10 mouse cellular contexts compared by ENCODE assay signal in the genomic region with DNA sequence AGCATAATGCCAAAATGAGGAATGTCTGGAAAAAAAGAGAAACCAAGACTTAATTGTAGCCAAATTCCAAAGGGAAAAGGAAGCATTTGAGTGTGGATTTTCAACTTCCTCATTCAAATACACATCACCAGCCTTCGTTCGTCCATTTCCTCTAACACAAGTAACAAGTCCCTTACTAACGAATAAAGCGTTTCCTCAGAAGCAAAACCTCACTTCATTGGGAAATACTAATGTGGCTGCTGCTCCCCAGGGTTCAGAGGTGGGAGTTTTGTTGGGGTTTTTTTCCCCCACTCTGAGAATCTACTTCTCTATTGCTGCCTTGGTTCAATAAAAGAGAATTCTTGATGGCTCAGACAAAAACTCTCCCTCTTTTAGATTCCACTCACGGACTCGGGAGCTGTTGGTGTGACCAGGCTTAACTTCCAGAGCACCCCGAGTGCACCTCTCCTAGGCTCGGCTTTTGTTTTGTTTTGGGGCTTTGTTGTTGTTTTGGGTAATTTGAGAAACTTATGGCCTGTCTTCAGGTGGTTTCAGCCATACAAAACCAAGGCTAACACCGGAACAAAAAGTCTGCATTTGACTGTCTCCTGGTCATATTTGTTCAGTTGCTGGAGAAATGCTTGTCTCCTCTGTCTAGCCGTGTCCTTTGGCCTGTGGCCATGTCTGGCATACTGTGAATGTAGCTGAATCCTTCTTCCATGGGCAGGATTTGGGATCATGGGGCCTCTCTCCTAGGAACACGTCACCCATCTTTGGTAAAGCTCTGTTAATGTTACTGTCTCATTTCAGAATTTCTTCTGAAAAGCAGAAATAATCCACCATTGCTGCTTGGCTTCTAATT.
DNase-seq lines count a peak whose midpoint lies in the region; ATAC-seq and TF ChIP-seq lines count a peak whose summit lies in the region.
"Had no signal": no experiment of that assay in that cellular context is flagged by ENCODE, and none has a peak within 500 bp of the region (broad histone marks: within the 10 kb centered on the region; RNA-seq: fewer than 3 reads in every experiment).

No protein-coding gene starts in this region.

- H3K36me3 ChIP-seq in kidney, adult 2 months (ENCODE audit: control insufficient read depth, insufficient read depth, low read length): no peaks in the 10 kb centered on the region

- TF ChIP-seq CTCF in gastrocnemius, adult 2 months (IDR thresholded peaks at IDR 0.05): no peak
- no peak for TF ChIP-seq CTCF in kidney, adult 2 months (conservative IDR thresholded peaks at IDR 0.05; ENCODE audit: insufficient read depth, insufficient read length, low read depth, low read length)

- peak; percentile 95 for ATAC-seq in granulocyte monocyte progenitor cell, adult 5-6 weeks (replicated peaks; ENCODE audit: poor library complexity, severe bottlenecking)
- ATAC-seq in megakaryocyte progenitor cell, adult 5-6 weeks (replicated peaks; ENCODE audit: poor library complexity): peak; percentile 92

- no peaks in the 10 kb centered on the region for H3K4me1 ChIP-seq in kidney, adult 2 months (ENCODE audit: control insufficient read depth, insufficient read depth, low read length)

- H3K4me3 ChIP-seq in gastrocnemius, adult 2 months: no peak overlapping the region
- H3K4me3 ChIP-seq in kidney, adult 2 months (ENCODE audit: insufficient read depth, low read depth, low read length): no peak overlapping the region

- H3K27ac ChIP-seq in gastrocnemius, adult 2 months: no peak overlapping the region
- H3K27ac ChIP-seq in kidney, adult 2 months (ENCODE audit: insufficient read depth, low read depth, low read length): no peak overlapping the region
- H3K27ac ChIP-seq: macrophage had no signal

- 60% methylated on average over 11 of the region's 11 CpGs for WGBS in kidney, adult 2 months

- TF ChIP-seq POLR2A in kidney, adult 2 months (IDR thresholded peaks at IDR 0.05; ENCODE audit: low read depth, low read length): no peak

- intact Hi-C loops in gastrocnemius, adult 2 months (cut with DNase I): no loop called here

- DNase-seq in gastrocnemius, adult 2 months: peak; percentile 29
- no peak for DNase-seq in gastrocnemius, adult 18-20 months (ENCODE audit: low spot score)
- DNase-seq in brain, embryonic 18.5 days (ENCODE audit: low read depth, low spot score): peak; percentile 50
- DNase-seq in kidney, adult 2 months: no peak
- DNase-seq in adrenal gland, adult 2 months: no peak
- no peak for DNase-seq in B cell, adult 2 months
- DNase-seq: thymus, postnatal 4 days had no signal

- no peaks in the 10 kb centered on the region for H3K27me3 ChIP-seq in kidney, adult 2 months (replicated peaks; ENCODE audit: control insufficient read depth, insufficient read depth, low read length)

Comparison
In these comparisons a context has a peak if more than half of its experiments do, and no peak if none do; other contexts are left out.
1. DNase-seq: peak in gastrocnemius, adult 2 months (single experiment) and brain, embryonic 18.5 days (single experiment); none in gastrocnemius, adult 18-20 months (single experiment), kidney, adult 2 months (single experiment), adrenal gland, adult 2 months (single experiment) and B cell, adult 2 months (0 of 2).